Mouse (Mus musculus) neural tube, embryonic 11.5 days (tissue): ENCODE measurements at regions not wholly inside any gene's neighbourhood (a gene's known extent, or its start where the extent isn't known, plus 50 kb on each side); places are given as distances from the start of the nearest gene placed in this dataset.

Experiments
- ATAC-seq: fragments of 200-750 bp; cut with Nextera tagmentation; 2 replicates; pipeline ENCODE4 v1.8.0; 2017; ENCODE audit warnings: moderate number of reproducible peaks, mild to moderate bottlenecking, moderate TSS enrichment, moderate library complexity; ENCODE audit not compliant: insufficient read depth, low FRiP score, low TSS enrichment
- DNase-seq: peaks from one replicate; pipeline ENCODE4 v3.0.0-alpha.2; 2015; ENCODE audit warnings: low spot score
- H3K27ac ChIP-seq: fragments of 300-500 bp; sonication (generic); 2 replicates; pipeline ENCODE4 v1.5.1; 2014; ENCODE audit warnings: low read depth, mild to moderate bottlenecking, low read length
- H3K27me3 ChIP-seq: fragments of 300-500 bp; sonication (generic); 2 replicates; pipeline ENCODE4 v1.6.1; 2014; ENCODE audit warnings: mild to moderate bottlenecking, low read length, mixed read lengths; ENCODE audit not compliant: control insufficient read depth, insufficient read depth
- H3K36me3 ChIP-seq: fragments of 300-500 bp; sonication (generic); 2 replicates; pipeline ENCODE4 v1.6.1; 2014; ENCODE audit warnings: mild to moderate bottlenecking, low read length, moderate library complexity, mixed read lengths; ENCODE audit not compliant: control insufficient read depth, insufficient read depth
- H3K4me1 ChIP-seq: fragments of 300-500 bp; sonication (generic); 2 replicates; pipeline ENCODE4 v1.6.1; 2014; ENCODE audit warnings: low read length, mixed read lengths; ENCODE audit not compliant: control insufficient read depth, insufficient read depth
- H3K4me2 ChIP-seq: fragments of 300-500 bp; sonication (generic); 2 replicates; pipeline ENCODE4 v1.6.1; 2014; ENCODE audit warnings: low read depth, mild to moderate bottlenecking, moderate library complexity
- H3K4me3 ChIP-seq: fragments of 300-500 bp; sonication (generic); 2 replicates; pipeline ENCODE4 v1.5.1; 2014; ENCODE audit warnings: low read depth, low read length
- H3K9ac ChIP-seq: fragments of 300-500 bp; sonication (generic); 2 replicates; pipeline ENCODE4 v1.6.1; 2014; ENCODE audit warnings: mild to moderate bottlenecking, low read length
- H3K9me3 ChIP-seq: fragments of 300-500 bp; sonication (generic); 2 replicates; pipeline ENCODE4 v1.6.1; 2016; ENCODE audit warnings: low read length; ENCODE audit not compliant: control insufficient read depth
- WGBS: fragments of 180-500 bp; shearing (Covaris S2); extraction: QIAGEN DNeasy Blood & Tissue Kit; methylation state at CpG from one replicate; pipeline ENCODE4 v1.1.7; 2014; 5-methylcytosine and 5-hydroxymethylcytosine counted together

GRCm38 (mm10) chr11:56442381-56442780 lies 401.6 kb upstream of the Nmur2 start:
- 84% methylated on average over 3 of the region's 3 CpGs for WGBS
- ATAC-seq: no peak

DNA sequence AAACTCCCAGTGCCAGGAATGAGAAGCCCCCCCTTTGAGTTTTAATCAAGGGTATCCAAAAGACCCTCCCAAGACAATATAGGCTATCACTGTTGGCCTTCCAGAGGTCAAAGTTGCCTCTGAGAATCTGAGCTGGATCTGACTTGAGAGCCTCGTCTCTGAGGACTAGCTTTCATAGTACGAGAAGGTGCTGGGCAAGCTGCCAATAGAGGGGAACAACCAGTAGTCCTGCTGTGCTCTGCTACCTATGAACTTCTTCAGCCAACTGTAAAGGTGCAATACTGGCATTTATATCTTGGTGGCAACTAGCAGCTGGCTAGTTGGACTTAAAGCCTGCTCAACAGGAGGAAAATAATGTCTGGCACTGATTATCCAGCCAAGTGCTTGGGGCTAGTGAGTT lies 400.3 kb upstream of the Nmur2 start:
- no peak overlapping the region for H3K4me3 ChIP-seq
- H3K27ac ChIP-seq: no peak overlapping the region
- H3K36me3 ChIP-seq: no peaks in the 10 kb centered on the region
- H3K4me2 ChIP-seq: no peak overlapping the region
- no peaks in the 10 kb centered on the region for H3K9me3 ChIP-seq
- H3K4me1 ChIP-seq: no peaks in the 10 kb centered on the region
- 58% methylated on average over 2 of the region's 2 CpGs for WGBS
- no peaks in the 10 kb centered on the region for H3K27me3 ChIP-seq
- H3K9ac ChIP-seq: no peak overlapping the region
- no peak for DNase-seq
- no peak for ATAC-seq

More at GRCm38 (mm10) chr11:56442381-56442780, 401.6 kb upstream of the Nmur2 start:
- no peaks in the 10 kb centered on the region for H3K9me3 ChIP-seq
- no peaks in the 10 kb centered on the region for H3K36me3 ChIP-seq
- H3K4me2 ChIP-seq: no peak overlapping the region
- DNase-seq: no peak
- H3K9ac ChIP-seq: no peak overlapping the region
- H3K27ac ChIP-seq: no peak overlapping the region
- no peaks in the 10 kb centered on the region for H3K4me1 ChIP-seq
- no peak overlapping the region for H3K4me3 ChIP-seq
- H3K27me3 ChIP-seq: no peaks in the 10 kb centered on the region

DNA sequence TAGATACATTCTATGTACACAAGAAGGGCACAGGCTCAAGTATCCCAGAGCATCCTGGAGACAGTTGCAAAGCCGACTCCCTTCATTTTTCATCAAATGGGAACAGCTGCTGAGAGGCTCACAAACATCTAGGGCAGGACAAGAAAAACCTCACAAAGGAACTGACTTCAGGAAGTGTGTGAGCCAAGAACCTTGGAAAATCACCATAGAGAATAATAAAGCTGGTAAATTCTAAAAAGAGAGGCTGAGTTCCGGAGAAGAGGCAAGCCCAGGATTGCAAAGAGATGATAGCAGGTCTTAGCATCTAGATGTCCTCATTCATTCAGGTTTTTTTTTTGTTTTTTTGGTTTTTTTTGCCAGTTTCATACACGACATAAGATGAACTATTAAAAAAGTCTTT lies 390.3 kb upstream of the Nmur2 start:
- H3K4me3 ChIP-seq: no peak overlapping the region
- no peaks in the 10 kb centered on the region for H3K9me3 ChIP-seq
- WGBS: 85% methylated on average over 3 of the region's 3 CpGs
- H3K9ac ChIP-seq: no peak overlapping the region
- H3K27me3 ChIP-seq: no peaks in the 10 kb centered on the region
- ATAC-seq (no peak), DNase-seq (no peak)
- H3K4me1 ChIP-seq: no peaks in the 10 kb centered on the region
- H3K36me3 ChIP-seq: no peaks in the 10 kb centered on the region
- H3K4me2 ChIP-seq: no peak overlapping the region
- H3K27ac ChIP-seq: no peak overlapping the region

GRCm38 (mm10) chr11:56384761-56385160 lies 344.0 kb upstream of the Nmur2 start:
- DNase-seq (no peak), ATAC-seq (no peak)
- no peak overlapping the region for H3K27ac ChIP-seq
- H3K4me1 ChIP-seq: no peaks in the 10 kb centered on the region
- no peaks in the 10 kb centered on the region for H3K27me3 ChIP-seq
- H3K4me3 ChIP-seq: no peak overlapping the region
- H3K4me2 ChIP-seq: no peak overlapping the region
- no peaks in the 10 kb centered on the region for H3K36me3 ChIP-seq
- H3K9me3 ChIP-seq: no peaks in the 10 kb centered on the region
- WGBS: 73% methylated on average over 1 of the region's 1 CpGs
- H3K9ac ChIP-seq: no peak overlapping the region

DNA sequence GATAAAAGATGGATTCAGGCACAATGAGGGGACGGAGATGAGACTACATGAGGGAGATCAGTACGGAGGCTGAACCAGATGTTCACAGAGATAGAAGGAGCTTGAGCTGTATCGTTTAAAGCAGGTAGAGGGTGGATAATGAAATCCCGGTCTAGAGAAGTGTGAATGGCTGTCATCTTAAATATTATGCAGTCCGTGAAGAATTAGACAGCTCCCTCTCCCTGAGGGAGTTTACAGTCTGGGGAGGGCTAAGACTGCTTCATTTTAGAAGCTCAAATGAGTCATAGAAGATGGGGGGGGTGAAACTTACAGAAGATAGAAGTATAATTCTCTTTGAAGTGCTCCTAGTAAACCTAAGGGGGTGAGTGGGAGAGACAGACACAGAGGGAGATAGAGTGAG lies 336.7 kb upstream of the Nmur2 start:
- DNase-seq: no peak
- WGBS: 87% methylated on average over 5 of the region's 5 CpGs
- Histone ChIP-seq H3K27ac (no peak overlapping the region), H3K9me3 (no peaks in the 10 kb centered on the region), H3K4me1 (no peaks in the 10 kb centered on the region), H3K36me3 (no peaks in the 10 kb centered on the region), H3K4me3 (no peak overlapping the region), H3K27me3 (no peaks in the 10 kb centered on the region), H3K4me2 (no peak overlapping the region), H3K9ac (no peak overlapping the region)
- ATAC-seq: no peak

GRCm38 (mm10) chr11:56374329-56374728 lies 333.5 kb upstream of the Nmur2 start:
- no peaks in the 10 kb centered on the region for H3K9me3 ChIP-seq
- no peak overlapping the region for H3K4me3 ChIP-seq
- ATAC-seq (no peak), DNase-seq (no peak)
- H3K4me1 ChIP-seq: no peaks in the 10 kb centered on the region
- no peak overlapping the region for H3K27ac ChIP-seq
- no peak overlapping the region for H3K4me2 ChIP-seq
- WGBS: 77% methylated on average over 6 of the region's 6 CpGs
- H3K27me3 ChIP-seq: no peaks in the 10 kb centered on the region
- no peaks in the 10 kb centered on the region for H3K36me3 ChIP-seq
- no peak overlapping the region for H3K9ac ChIP-seq

DNA sequence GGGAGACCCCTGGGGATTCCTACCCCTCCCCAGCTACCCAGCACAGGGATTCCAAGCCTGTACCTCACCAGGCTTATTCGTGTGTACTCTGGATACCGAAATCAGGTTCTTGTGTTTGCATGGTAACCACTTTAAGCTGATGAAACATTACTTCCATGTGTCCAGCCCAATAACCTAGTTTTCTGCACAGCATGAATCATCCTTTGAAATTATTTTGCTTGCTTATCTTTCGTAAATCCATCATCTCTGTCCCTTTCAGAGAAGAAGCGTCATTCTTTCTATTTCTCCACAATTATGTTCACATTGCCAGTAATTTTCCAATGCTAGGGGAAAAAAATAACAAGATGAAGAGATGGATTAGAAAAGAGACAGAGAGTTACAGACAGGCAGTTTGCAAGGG lies 332.8 kb upstream of the Nmur2 start:
- ATAC-seq (no peak), DNase-seq (no peak)
- no peak overlapping the region for H3K4me2 ChIP-seq
- 74% methylated on average over 4 of the region's 4 CpGs for WGBS
- H3K27me3 ChIP-seq: no peaks in the 10 kb centered on the region
- no peaks in the 10 kb centered on the region for H3K9me3 ChIP-seq
- no peak overlapping the region for H3K27ac ChIP-seq
- no peak overlapping the region for H3K4me3 ChIP-seq
- no peaks in the 10 kb centered on the region for H3K4me1 ChIP-seq
- no peaks in the 10 kb centered on the region for H3K36me3 ChIP-seq
- H3K9ac ChIP-seq: no peak overlapping the region

DNA sequence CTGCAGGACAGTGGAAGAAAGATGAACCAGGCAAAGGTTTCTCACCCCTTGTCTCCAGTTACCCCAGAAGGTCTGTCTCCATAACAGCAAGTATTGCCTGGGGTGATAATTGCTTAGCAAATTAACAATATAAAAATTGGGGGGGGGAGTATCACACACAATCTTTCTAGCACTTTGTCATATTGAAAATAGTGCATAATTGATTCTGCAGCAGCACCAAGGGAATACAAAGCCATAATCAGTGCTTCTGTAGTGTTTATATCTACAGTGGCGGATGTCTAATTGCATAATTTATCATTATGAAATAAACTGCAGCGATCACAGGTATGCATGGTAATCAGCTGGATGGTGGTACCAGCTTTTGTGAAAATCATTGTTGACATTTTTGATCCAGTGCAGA lies 316.9 kb upstream of the Nmur2 start:
- 76% methylated on average over 2 of the region's 2 CpGs for WGBS
- ATAC-seq (no peak), DNase-seq (no peak)
- Histone ChIP-seq H3K9me3 (no peaks in the 10 kb centered on the region), H3K27ac (no peak overlapping the region), H3K9ac (no peak overlapping the region), H3K27me3 (no peaks in the 10 kb centered on the region), H3K4me2 (no peak overlapping the region), H3K36me3 (no peaks in the 10 kb centered on the region), H3K4me1 (no peaks in the 10 kb centered on the region), H3K4me3 (no peak overlapping the region)

DNA sequence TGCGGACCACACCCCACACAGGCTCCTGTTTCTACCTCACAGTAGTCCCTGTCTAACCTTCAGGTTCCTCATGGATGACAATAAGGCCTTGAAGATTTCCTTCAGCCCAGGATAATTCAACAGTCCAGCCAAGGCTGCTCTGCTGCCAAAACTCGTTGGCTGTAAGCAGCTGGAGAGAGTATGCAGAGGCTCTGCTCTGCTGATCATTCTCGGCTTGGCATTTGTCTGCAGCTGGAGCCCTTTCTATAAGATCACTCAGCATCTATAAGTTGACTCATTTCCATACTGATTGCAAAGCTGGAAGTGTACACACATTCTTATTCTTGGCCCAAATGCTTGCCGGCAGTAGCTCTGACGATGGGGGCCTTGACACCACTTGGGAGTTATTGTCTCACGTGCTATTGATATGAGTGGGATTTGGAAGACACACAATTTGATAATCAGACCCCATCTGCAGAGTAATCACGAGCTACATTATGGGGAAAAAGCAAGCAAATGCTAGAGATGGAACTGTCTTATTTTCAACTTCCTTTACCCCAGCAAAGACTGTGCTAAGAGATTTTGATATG lies 311.1 kb upstream of the Nmur2 start:
- H3K36me3 ChIP-seq: no peaks in the 10 kb centered on the region
- no peak overlapping the region for H3K4me3 ChIP-seq
- DNase-seq (no peak), ATAC-seq (no peak)
- H3K27ac ChIP-seq: no peak overlapping the region
- no peaks in the 10 kb centered on the region for H3K4me1 ChIP-seq
- no peaks in the 10 kb centered on the region for H3K9me3 ChIP-seq
- no peak overlapping the region for H3K9ac ChIP-seq
- WGBS: 81% methylated on average over 7 of the region's 7 CpGs
- H3K4me2 ChIP-seq: no peak overlapping the region
- no peaks in the 10 kb centered on the region for H3K27me3 ChIP-seq
